Mouse (Mus musculus) embryonic fibroblast, embryonic 13.5 days (primary cell): Measurements from ENCODE around the gene Ppil2.

Experiments
- CTCF ChIP-seq: IDR thresholded peaks from 2 replicates; pipeline ENCODE4 v1.5.1; 2011; ENCODE audit warnings: mild to moderate bottlenecking, control low read depth, low read length, moderate library complexity, borderline replicate concordance; ENCODE audit not compliant: insufficient read depth
- POLR2A ChIP-seq: IDR thresholded peaks from 2 replicates; pipeline ENCODE4 v1.6.1; 2011; ENCODE audit warnings: low read depth, mild to moderate bottlenecking, control low read depth, low read length, moderate library complexity

GRCm38 (mm10) chr16:17086241-17086640, 24.8 kb downstream of the Ppil2 start:
- TF ChIP-seq CTCF (no peak), POLR2A (no peak)
